Mouse (Mus musculus) hematopoietic multipotent progenitor cell, adult 10-12 weeks (in vitro differentiated cells): ENCODE results near the gene Map4k2. TPM values are rescaled to one million over a fixed set of nuclear protein-coding genes. Genes with fewer than 3 reads are reported as not detected.

Experiments used
- polyA plus RNA-seq: library from polyadenylated mRNA; stranded (reverse); fragments of >175 nt; gene quantifications from 2 replicates; pipeline ENCODE4 v1.2.3, GENCODE M21; 2012; ENCODE audit warnings: low replicate concordance

The Map4k2 gene
- 508 and 590 TPM in 2 replicates for polyA plus RNA-seq

DNA sequence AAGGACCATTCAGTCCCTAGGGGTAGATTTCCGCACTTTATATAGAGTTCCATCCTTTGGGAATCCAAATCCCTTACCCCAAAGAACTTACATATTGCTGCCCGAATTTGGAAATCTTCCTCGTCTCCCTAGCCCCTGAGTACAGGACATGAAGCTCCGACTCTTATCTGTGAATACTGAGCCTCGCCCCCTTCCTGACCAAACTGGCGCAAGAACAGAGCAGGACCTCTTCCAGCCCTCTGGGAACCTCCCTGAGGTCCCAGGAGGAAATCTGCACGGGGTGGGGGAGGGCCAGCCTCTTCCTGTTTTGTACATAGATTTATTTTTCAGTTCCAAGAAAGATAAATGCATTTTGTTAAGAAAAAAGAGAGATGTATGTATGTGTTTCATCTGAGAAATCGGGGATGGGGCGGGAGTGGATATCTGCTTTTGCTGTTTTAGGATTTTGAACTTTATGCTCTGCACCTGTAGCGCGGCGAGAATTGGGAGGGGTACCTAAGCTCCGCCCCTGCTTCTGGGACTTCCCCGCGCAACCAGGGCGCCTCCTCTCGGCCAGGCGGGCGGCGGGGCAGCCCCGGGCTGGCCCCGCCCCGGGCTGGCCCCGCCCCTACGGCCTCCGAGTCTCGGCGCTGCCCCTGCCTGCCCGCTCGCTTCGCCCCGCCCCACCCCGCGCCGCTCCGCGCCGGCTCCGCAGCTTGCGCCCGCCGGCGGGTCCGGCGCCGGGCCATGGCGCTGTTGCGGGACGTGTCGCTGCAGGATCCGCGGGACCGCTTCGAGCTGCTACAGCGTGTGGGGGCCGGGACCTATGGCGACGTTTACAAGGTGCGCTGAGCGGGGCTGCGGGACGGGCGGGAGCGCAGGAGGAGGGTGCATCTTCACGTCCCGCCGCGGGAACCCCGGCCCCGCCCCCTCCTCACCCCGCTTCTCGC is at the start of gene Map4k2:
TSS of gene Map4k2 (plus strand) at position 612 of the 929 bp plus-strand sequence.

DNA sequence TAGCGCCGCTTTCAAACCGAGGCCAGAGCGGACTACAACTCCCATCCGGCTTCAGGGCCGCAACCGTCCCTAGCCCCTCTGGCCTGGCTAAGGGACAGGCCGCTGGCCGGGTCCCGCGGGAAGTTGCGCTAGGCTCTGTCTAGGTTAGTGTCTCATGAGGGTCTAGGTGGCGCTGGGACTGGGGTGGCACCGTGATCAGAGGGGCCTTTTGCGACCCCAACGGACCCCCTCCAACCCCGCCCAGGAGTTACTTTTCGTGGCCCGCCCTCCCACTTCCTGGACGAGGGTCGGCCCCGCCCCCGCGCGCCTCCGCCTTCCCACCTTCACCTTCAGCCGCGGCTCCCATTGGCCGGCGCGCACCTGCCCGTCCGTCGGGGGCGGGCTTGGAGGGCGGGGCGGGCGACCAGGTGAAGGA is 34.8 kb upstream of the Map4k2 start, which contains the start of gene Cdc42bpg:
TSS of gene Cdc42bpg (plus strand) at position 320 of the 415 bp plus-strand sequence.

DNA sequence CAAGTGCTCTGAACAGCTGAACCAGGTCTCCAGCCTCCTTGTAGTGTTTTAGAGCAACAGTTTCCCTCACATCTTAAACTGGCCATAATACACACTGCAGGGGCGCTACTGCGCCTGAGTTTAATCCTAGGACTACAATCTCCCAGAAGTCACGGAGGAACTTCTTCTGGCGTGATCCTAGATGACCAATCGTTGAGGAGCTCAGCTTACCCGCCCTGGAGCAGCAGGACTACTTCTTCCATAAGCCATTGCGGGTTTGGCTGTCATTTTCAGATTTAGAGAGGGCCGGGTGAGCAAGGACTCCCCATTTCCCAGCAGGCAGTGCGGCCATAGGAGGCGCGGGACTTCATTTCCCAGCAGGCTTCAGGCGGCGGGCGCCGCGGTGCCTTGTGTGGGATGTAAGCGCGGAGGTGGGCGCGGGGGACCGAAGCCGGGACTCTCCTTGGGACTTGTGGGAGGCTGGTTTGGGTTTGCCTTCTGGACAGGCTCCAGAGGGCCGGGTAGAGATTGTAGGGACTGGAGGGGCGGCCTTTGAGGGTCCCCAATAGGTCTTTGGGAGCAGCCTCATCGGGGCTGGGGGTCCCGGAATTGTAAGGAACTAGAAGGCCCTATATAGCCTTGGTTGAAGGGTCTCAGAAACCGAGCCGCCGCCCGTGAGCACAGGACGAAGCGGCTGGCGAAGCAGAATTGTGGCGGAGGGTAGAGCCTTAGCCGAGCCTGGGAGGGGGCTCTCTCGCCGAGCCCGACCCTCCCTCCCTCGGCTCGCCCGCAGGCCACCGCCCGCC is 6.1 kb upstream of the Map4k2 start, which contains the start of gene Men1:
TSS of gene Men1 (plus strand) at position 307 of the 785 bp plus-strand sequence.

DNA sequence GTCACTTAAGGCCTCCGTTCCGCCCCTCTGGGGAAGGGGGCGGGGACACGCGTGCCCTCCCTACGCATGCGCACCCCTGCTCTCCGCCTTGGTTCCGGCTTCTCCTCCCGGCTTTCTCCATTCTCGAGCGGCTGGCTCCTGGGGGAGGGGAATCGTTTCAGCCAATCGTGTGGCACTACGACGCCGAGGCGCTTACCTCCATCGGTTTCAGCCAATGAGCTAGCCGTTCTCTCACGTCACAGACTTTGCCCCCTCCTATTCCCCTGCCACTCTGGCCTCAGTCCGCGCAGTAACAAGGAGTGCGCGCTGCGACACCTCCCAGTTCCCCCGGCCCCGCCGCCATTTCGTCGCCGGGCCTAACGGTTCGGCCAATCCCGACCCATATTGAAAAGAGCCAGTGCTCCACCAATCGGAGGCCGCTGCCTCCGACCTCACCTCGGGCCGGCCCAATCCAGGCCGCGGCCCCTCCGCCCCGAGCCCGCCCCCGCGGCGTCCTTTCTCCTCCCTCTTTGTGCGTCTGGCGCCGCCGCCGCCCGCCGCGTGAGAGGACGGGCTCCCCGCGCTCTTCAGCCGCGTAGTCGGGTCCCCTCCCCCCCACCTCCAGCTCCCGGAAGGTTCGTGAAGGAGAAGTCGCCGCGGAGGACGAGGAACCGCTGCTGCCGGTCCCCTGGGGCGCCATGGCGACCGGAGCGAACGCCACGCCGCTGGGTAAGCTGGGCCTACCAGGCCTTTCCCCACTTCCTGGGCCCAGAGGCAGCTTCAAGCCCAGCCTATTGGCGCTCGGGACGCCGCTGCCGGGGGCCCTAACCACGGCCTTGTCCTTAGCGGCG is 22.7 kb downstream of the Map4k2 start, which contains the start of gene Sf1:
TSS of gene Sf1 (plus strand) at position 280 of the 830 bp plus-strand sequence.

DNA sequence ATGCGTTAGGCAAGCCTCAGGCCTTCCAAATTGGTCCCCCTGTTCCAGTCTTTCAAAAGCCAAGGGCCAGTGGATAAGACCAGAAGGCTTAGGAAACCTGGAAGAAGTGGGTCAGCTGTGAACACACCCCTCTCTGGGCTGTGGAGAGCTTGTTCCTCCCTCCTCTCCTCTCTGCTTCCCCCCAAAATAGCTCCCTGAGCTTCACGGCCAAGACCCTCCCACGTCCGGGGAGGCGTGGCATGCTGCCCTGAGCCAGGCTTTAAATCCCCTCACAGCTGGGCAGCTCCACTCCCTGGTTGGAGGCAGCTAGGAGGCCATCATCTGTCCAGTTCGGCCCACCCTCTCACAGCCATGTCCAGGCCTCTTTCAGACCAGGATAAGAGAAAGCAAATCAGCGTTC is 43.2 kb downstream of the Map4k2 start, which contains the start of gene Pygm:
TSS of gene Pygm (plus strand) at position 272 of the 400 bp plus-strand sequence.

DNA sequence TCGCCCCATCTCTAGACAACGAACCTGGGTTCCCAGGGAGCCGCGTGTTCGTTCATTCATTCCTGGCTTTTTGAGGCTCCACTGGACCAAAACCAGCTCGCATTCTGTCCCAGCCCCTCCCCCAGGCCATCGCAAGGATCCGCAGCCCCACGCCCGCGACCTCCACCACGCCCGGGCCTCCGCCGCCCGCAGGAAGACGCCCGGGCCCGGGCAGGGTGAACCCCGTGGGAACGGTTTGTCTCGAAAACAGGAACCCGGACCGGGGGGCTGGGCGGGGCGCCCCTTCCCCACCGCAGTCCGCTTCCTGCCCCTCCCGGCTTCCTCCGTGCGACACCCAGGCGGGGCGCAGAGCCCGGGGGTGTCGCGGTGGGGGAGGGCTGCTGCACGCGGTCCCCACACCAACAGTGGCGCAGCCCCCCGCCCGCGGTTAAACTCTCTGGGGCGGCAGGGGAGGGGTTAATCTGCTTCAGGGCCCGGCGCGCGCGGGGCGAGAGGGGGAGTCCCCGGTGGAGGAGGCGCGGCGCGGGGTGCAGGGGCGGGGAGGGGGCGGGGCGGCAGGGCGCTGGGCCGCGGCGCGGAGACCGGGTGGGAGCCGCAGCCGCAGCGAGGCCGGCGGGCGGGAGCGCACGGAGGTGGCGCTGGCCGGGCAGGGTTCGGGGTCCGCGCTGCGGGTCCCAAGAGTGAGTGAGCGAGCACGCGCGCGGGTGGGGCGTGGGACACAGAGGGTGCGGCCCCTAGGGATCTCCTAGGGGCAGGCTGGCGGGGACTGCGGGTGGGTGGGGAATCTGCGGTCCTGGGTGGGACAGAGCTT is 58.6 kb downstream of the Map4k2 start, which contains the start of gene Rasgrp2:
TSS of gene Rasgrp2 (plus strand) at position 56 of the 811 bp plus-strand sequence.

Other genes with a start within 250 kb of the Map4k2 start
- 1.7 and 2.1 TPM in 2 replicates for gene AC131692.1, start 246.7 kb upstream of the Map4k2 start, polyA plus RNA-seq
- 0.53 TPM in 1 of 2 replicates, not detected in the other for gene Naaladl1, start 235.4 kb upstream of the Map4k2 start, polyA plus RNA-seq
- gene Sac3d1, start 222.5 kb upstream of the Map4k2 start, polyA plus RNA-seq, result 31.3 and 49.9 TPM in 2 replicates
- gene Snx15, start 212.8 kb upstream of the Map4k2 start, polyA plus RNA-seq, result 120 and 217 TPM in 2 replicates
- 1.3 and 2.2 TPM in 2 replicates for gene Batf2, start 200.2 kb upstream of the Map4k2 start, polyA plus RNA-seq
- 32.6 and 45.2 TPM in 2 replicates for gene Arl2, start 199.6 kb upstream of the Map4k2 start, polyA plus RNA-seq
- not detected in 2 replicates for gene Majin, start 156.7 kb upstream of the Map4k2 start, polyA plus RNA-seq
- gene Gpha2, start 114.8 kb upstream of the Map4k2 start, polyA plus RNA-seq, result 0.22 TPM in 1 of 2 replicates, not detected in the other
- 43.8 and 62.7 TPM in 2 replicates for gene Ppp2r5b, start 105.3 kb upstream of the Map4k2 start, polyA plus RNA-seq
- 75.2 and 154 TPM in 2 replicates for gene Atg2a, start 99.5 kb upstream of the Map4k2 start, polyA plus RNA-seq
- gene Ehd1, start 64.4 kb upstream of the Map4k2 start, polyA plus RNA-seq, result 252 and 427 TPM in 2 replicates
- gene Cdc42bpg, start 34.7 kb upstream of the Map4k2 start, polyA plus RNA-seq, result 9.6 and 17.4 TPM in 2 replicates
- gene Men1, start 6.2 kb upstream of the Map4k2 start, polyA plus RNA-seq, result 120 and 143 TPM in 2 replicates
- 995 and 2,858 TPM in 2 replicates for gene Sf1, start 22.6 kb downstream of the Map4k2 start, polyA plus RNA-seq
- 2.3 and 2.5 TPM in 2 replicates for gene Pygm, start 43.3 kb downstream of the Map4k2 start, polyA plus RNA-seq
- 492 and 537 TPM in 2 replicates for gene Rasgrp2, start 58.2 kb downstream of the Map4k2 start, polyA plus RNA-seq
- gene Nrxn2, start 77.6 kb downstream of the Map4k2 start, polyA plus RNA-seq, result 3.6 and 14.7 TPM in 2 replicates
- 0.73 and 1.9 TPM in 2 replicates for gene Slc22a12, start 201.9 kb downstream of the Map4k2 start, polyA plus RNA-seq